Mouse (Mus musculus): ENCODE results near the gene Mapkapk5. TPM values are rescaled to one million over a fixed set of nuclear protein-coding genes. Genes with fewer than 3 reads are reported as not detected.

Mapkapk5 gene
- polyA plus RNA-seq, 1 experiment from 2014 or later = 58.9 TPM

DNA sequence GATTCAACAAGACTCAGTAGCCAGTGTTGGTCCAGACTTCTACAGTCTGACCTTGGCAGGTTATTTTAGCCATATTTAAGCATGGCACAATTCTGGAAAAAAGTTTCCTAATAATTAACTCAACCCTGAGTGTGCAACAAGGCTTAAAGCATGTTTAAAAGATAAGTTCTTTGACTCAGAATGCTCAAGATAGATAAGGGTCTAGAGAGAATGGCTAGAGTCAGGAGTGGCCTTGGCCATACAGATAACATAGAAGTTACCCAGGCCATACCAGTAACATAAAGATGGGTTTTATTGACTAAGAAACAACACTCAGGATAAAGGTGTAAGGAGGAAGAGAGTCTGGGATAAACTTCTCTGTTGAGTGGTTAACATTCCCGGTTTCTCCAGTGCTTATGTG, 69.7 kb downstream of the Mapkapk5 start:
- H3K27me3 ChIP-seq (ENCODE audit: control insufficient read depth, insufficient read depth, low read length) = no peaks in the 10 kb centered on the region
- H3K4me2 ChIP-seq (replicated peaks) = no peak overlapping the region
- no peaks in the 10 kb centered on the region for H3K36me3 ChIP-seq (replicated peaks; ENCODE audit: control insufficient read depth, insufficient read depth)
- no peak overlapping the region for H3K9ac ChIP-seq
- H3K27ac ChIP-seq = no peak overlapping the region
- 92% methylated on average over 1 of the region's 1 CpGs for WGBS
- no peaks in the 10 kb centered on the region for H3K9me3 ChIP-seq (ENCODE audit: control insufficient read depth, low read length)
- no peak for DNase-seq (ENCODE audit: low spot score)
- H3K4me1 ChIP-seq (replicated peaks; ENCODE audit: control insufficient read depth, insufficient read depth, low read length) = no peaks in the 10 kb centered on the region
- H3K4me3 ChIP-seq (replicated peaks; ENCODE audit: low read length) = no peak overlapping the region
- ATAC-seq (ENCODE audit: low FRiP score) = no peak

Other genes starting within 250 kb of the Mapkapk5 start
- gene Trafd1, start 160.3 kb downstream of the Mapkapk5 start, polyA plus RNA-seq (2014; fragmentation: Nextera tagmentation; extraction: Ambion mirVana) = 118 and 120 TPM in 2 replicates
- 55.3 and 63.6 TPM in 2 replicates for gene Naa25, start 148.0 kb downstream of the Mapkapk5 start, polyA plus RNA-seq (2014; fragmentation: Nextera tagmentation; extraction: Ambion mirVana)
- 1.2 and 1.9 TPM in 2 replicates for gene Tmem116, start 94.0 kb downstream of the Mapkapk5 start, polyA plus RNA-seq (2014; fragmentation: Nextera tagmentation; extraction: Ambion mirVana)
- 146 and 147 TPM in 2 replicates for gene Erp29, start 93.4 kb downstream of the Mapkapk5 start, polyA plus RNA-seq (2014; fragmentation: Nextera tagmentation; extraction: Ambion mirVana)
- gene Adam1b, start 42.5 kb downstream of the Mapkapk5 start, polyA plus RNA-seq (2014; fragmentation: Nextera tagmentation; extraction: Ambion mirVana) = not detected in 2 replicates
- 4.4 and 5.0 TPM in 2 replicates for gene Adam1a, start 423 bp downstream of the Mapkapk5 start, polyA plus RNA-seq (2014; fragmentation: Nextera tagmentation; extraction: Ambion mirVana)
- not detected in 2 replicates for gene Gm42878, start 423 bp downstream of the Mapkapk5 start, polyA plus RNA-seq (2014; fragmentation: Nextera tagmentation; extraction: Ambion mirVana)
- 54.5 and 58.7 TPM in 2 replicates for gene Aldh2, start 47.9 kb upstream of the Mapkapk5 start, polyA plus RNA-seq (2014; fragmentation: Nextera tagmentation; extraction: Ambion mirVana)
- gene Acad12, start 73.0 kb upstream of the Mapkapk5 start, polyA plus RNA-seq (2014; fragmentation: Nextera tagmentation; extraction: Ambion mirVana) = 1.2 and 1.5 TPM in 2 replicates
- gene Acad10, start 114.6 kb upstream of the Mapkapk5 start, polyA plus RNA-seq (2014; fragmentation: Nextera tagmentation; extraction: Ambion mirVana) = 1.7 and 2.2 TPM in 2 replicates
- gene Brap, start 114.7 kb upstream of the Mapkapk5 start, polyA plus RNA-seq (2014; fragmentation: Nextera tagmentation; extraction: Ambion mirVana) = 41.5 and 47.3 TPM in 2 replicates
- gene Atxn2, start 165.4 kb upstream of the Mapkapk5 start, polyA plus RNA-seq (2014; fragmentation: Nextera tagmentation; extraction: Ambion mirVana) = 81.6 and 90.5 TPM in 2 replicates